Mouse (Mus musculus) embryonic fibroblast, embryonic 13.5 days (primary cell): ENCODE measurements around the gene Eid2.

Experiments used
- CTCF ChIP-seq: IDR thresholded peaks from 2 replicates; pipeline ENCODE4 v1.5.1; 2011; ENCODE audit warnings: mild to moderate bottlenecking, control low read depth, low read length, moderate library complexity, borderline replicate concordance; ENCODE audit not compliant: insufficient read depth
- POLR2A ChIP-seq: IDR thresholded peaks from 2 replicates; pipeline ENCODE4 v1.6.1; 2011; ENCODE audit warnings: low read depth, mild to moderate bottlenecking, control low read depth, low read length, moderate library complexity

GRCm38 (mm10) chr7:28269355-28269754, 1.7 kb downstream of the Eid2 start:
- 0 out of 2 replicates have a peak, but pooled peaks have one; percentile 11 for TF ChIP-seq CTCF
- no peak for TF ChIP-seq POLR2A
